In the genomic region with DNA sequence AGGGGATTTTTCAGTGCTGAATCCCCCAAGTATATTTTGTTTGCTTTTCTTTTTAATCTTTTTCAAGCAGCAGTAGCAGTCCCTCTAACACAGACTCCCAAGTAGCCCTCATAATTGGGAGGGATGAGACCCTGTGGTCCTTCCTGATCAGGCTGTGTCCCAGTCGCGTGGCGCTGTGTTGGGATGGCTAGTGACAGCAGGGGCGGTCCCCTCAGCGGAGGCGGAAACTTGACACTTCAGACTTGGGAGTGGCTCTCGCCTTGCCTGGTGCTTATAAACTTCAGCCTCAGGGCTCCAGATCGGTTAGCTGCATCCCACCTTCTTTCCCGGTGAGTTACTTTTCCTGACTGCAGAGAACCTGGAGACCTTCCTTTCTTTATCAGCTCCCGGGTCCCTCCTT, we compare ENCODE assay signal across 8 mouse cellular contexts. TPM values are rescaled to one million over a fixed set of nuclear protein-coding genes. Genes with fewer than 3 reads are reported as not detected.
DNase-seq lines count a peak whose midpoint lies in the region; ATAC-seq and TF ChIP-seq lines count a peak whose summit lies in the region.

No protein-coding gene starts in this region.

- peak overlapping the region; percentile 95 for H3K27ac ChIP-seq in brown adipose tissue, adult 24 weeks (replicated peaks; ENCODE audit: low read depth, low read length)
- H3K27ac ChIP-seq in gastrocnemius, adult 2 months, result peak overlapping the region; percentile 91
- no peak overlapping the region for H3K27ac ChIP-seq in hindbrain, embryonic 15.5 days (replicated peaks)
- H3K27ac ChIP-seq in liver, embryonic 11.5 days (ENCODE audit: low read depth, low read length), result no peak overlapping the region
- H3K27ac ChIP-seq in thymus, adult 2 months (ENCODE audit: control insufficient read depth, insufficient read depth, low read length), result no peak overlapping the region

- H3K27me3 ChIP-seq in hindbrain, embryonic 15.5 days, result peaks cover 33% of the 10 kb centered on the region
- H3K27me3 ChIP-seq in liver, embryonic 11.5 days (replicated peaks; ENCODE audit: control insufficient read depth, insufficient read depth, low read length), result no peaks in the 10 kb centered on the region
- H3K27me3 ChIP-seq in thymus, adult 2 months (ENCODE audit: control insufficient read depth, insufficient read depth, low read length), result no peaks in the 10 kb centered on the region

- TF ChIP-seq CTCF in gastrocnemius, adult 2 months (IDR thresholded peaks at IDR 0.05), result no peak
- no peak for TF ChIP-seq CTCF in thymus, adult 2 months (IDR thresholded peaks at IDR 0.05; ENCODE audit: borderline replicate concordance, control insufficient read depth, extremely low read depth, insufficient read depth, low read length, poor library complexity)

- no peak for TF ChIP-seq POLR2A in thymus, adult 2 months (IDR thresholded peaks at IDR 0.05; ENCODE audit: control insufficient read depth, extremely low read depth, insufficient read depth, low read length, poor library complexity)

- no peaks in the 10 kb centered on the region for H3K36me3 ChIP-seq in hindbrain, embryonic 15.5 days
- H3K36me3 ChIP-seq in liver, embryonic 11.5 days (ENCODE audit: control insufficient read depth, insufficient read depth, low read length), result no peaks in the 10 kb centered on the region
- H3K36me3 ChIP-seq in thymus, adult 2 months (ENCODE audit: control insufficient read depth, insufficient read depth, low read length), result no peaks in the 10 kb centered on the region

- intact Hi-C loops in gastrocnemius, adult 2 months (cut with DNase I), result loop anchor here (5.0 kb wide), 1 partner anchor 103 kb away; no protein-coding TSS in a partner anchor

- peaks cover 29% of the 10 kb centered on the region for H3K4me1 ChIP-seq in brown adipose tissue, adult 24 weeks (ENCODE audit: control insufficient read depth, insufficient read depth, insufficient read length, low read length)
- peaks cover 14% of the 10 kb centered on the region for H3K4me1 ChIP-seq in hindbrain, embryonic 15.5 days (replicated peaks)
- H3K4me1 ChIP-seq in liver, embryonic 11.5 days (replicated peaks; ENCODE audit: control insufficient read depth, insufficient read depth, low read length), result peaks cover 12% of the 10 kb centered on the region
- H3K4me1 ChIP-seq in thymus, adult 2 months (replicated peaks; ENCODE audit: control insufficient read depth, insufficient read depth, low read length), result peaks cover 17% of the 10 kb centered on the region

- peak overlapping the region; percentile 67 for H3K4me2 ChIP-seq in hindbrain, embryonic 15.5 days
- H3K4me2 ChIP-seq in liver, embryonic 11.5 days, result peak overlapping the region; percentile 87

- H3K9ac ChIP-seq in hindbrain, embryonic 15.5 days, result peak overlapping the region; percentile 30; the same call in 1 of the 2 replicates
- H3K9ac ChIP-seq in liver, embryonic 11.5 days (ENCODE audit: low read depth, low read length), result peak overlapping the region; percentile 62

- peak; percentile 31 to 42 for DNase-seq in cerebellum, postnatal 10 days
- no peak for DNase-seq in cerebellum, adult 9-10 months
- peak; percentile 88 for DNase-seq in gastrocnemius, adult 2 months
- DNase-seq in liver, embryonic 11.5 days (ENCODE audit: low spot score), result peak; percentile 76
- DNase-seq in thymus, adult 2 months, result peak; percentile 66

- 0 out of 2 replicates have a peak, but pooled peaks have one; percentile 39 for ATAC-seq in hindbrain, embryonic 15.5 days (ENCODE audit: low FRiP score, low read depth)
- ATAC-seq in liver, embryonic 11.5 days (replicated peaks; ENCODE audit: low FRiP score), result peak; percentile 84
- ATAC-seq in monocyte, adult 5-6 weeks (replicated peaks; ENCODE audit: insufficient number of reproducible peaks, low FRiP score, low TSS enrichment, poor library complexity, severe bottlenecking), result peak; percentile 36; the same call in 1 of the 2 replicates

- peak overlapping the region; percentile 77 for H3K4me3 ChIP-seq in brown adipose tissue, adult 24 weeks (ENCODE audit: insufficient read depth, low read depth, low read length)
- H3K4me3 ChIP-seq in gastrocnemius, adult 2 months, result peak overlapping the region; percentile 74
- peak overlapping the region; percentile 34 for H3K4me3 ChIP-seq in hindbrain, embryonic 15.5 days
- H3K4me3 ChIP-seq in liver, embryonic 11.5 days (ENCODE audit: low read depth, low read length), result peak overlapping the region; percentile 46
- H3K4me3 ChIP-seq in thymus, adult 2 months (ENCODE audit: control insufficient read depth, insufficient read depth, low read length), result peak overlapping the region; percentile 90

- H3K9me3 ChIP-seq in hindbrain, embryonic 15.5 days, result no peaks in the 10 kb centered on the region
- no peaks in the 10 kb centered on the region for H3K9me3 ChIP-seq in liver, embryonic 11.5 days (ENCODE audit: control insufficient read depth, low read length)

- under 1% methylated on average over 10 of the region's 10 CpGs for WGBS in hindbrain, embryonic 15.5 days
- WGBS in liver, embryonic 11.5 days, result under 1% methylated on average over 10 of the region's 10 CpGs
- under 1% methylated on average over 10 of the region's 10 CpGs for WGBS in thymus, adult 2 months

RNA-seq across cellular contexts. Expression of gene S100a13, which starts 0.5 kb away (rescaled TPM):
- polyA plus RNA-seq in brown adipose tissue, adult 24 weeks (2012; ENCODE audit: insufficient read depth, insufficient read length, missing spikeins), result 385 and 454 TPM in 2 replicates
- 10 to 100 TPM; 11.9 to 15.5 TPM for total RNA-seq in gastrocnemius, adult 2 months (2021)
- 11.8 and 13.9 TPM in 2 replicates for polyA plus RNA-seq in hindbrain, embryonic 15.5 days (2015; fragmentation: Nextera tagmentation; extraction: Ambion mirVana)
- polyA plus RNA-seq in liver, embryonic 11.5 days (2014; fragmentation: Nextera tagmentation; extraction: Ambion mirVana), result 21.4 and 22.7 TPM in 2 replicates
- total RNA-seq in monocyte, adult 5-6 weeks (2017), result 111 to 176 TPM (median 141 TPM) in 3 replicates
- 59.1 and 83.0 TPM in 2 replicates for polyA plus RNA-seq in thymus, adult 2 months (2012; rRNA removed)

RNA-seq across cellular contexts. Expression of gene S100a1, which starts 0.5 kb away (rescaled TPM):
- polyA plus RNA-seq in brown adipose tissue, adult 24 weeks (2012; ENCODE audit: insufficient read depth, insufficient read length, missing spikeins), result 1,535 and 1,745 TPM in 2 replicates
- 100 to 1,000 TPM; 151 to 202 TPM for total RNA-seq in gastrocnemius, adult 2 months (2021)
- 19.9 and 23.6 TPM in 2 replicates for polyA plus RNA-seq in hindbrain, embryonic 15.5 days (2015; fragmentation: Nextera tagmentation; extraction: Ambion mirVana)
- 16.5 and 21.9 TPM in 2 replicates for polyA plus RNA-seq in liver, embryonic 11.5 days (2014; fragmentation: Nextera tagmentation; extraction: Ambion mirVana)
- total RNA-seq in monocyte, adult 5-6 weeks (2017), result 24.0 to 71.5 TPM (median 39.2 TPM) in 3 replicates
- 54.7 and 122 TPM in 2 replicates for polyA plus RNA-seq in thymus, adult 2 months (2012; rRNA removed)

RNA-seq across cellular contexts. Expression of gene Chtop, which starts 5.4 kb away (rescaled TPM):
- polyA plus RNA-seq in brown adipose tissue, adult 24 weeks (2012; ENCODE audit: insufficient read depth, insufficient read length, missing spikeins), result 39.6 and 51.2 TPM in 2 replicates
- total RNA-seq in gastrocnemius, adult 2 months (2021), result 100 to 1,000 TPM; 104 to 111 TPM
- 173 and 176 TPM in 2 replicates for polyA plus RNA-seq in hindbrain, embryonic 15.5 days (2015; fragmentation: Nextera tagmentation; extraction: Ambion mirVana)
- polyA plus RNA-seq in liver, embryonic 11.5 days (2014; fragmentation: Nextera tagmentation; extraction: Ambion mirVana), result 78.2 and 86.3 TPM in 2 replicates
- 65.3 to 100 TPM (median 80.3 TPM) in 3 replicates for total RNA-seq in monocyte, adult 5-6 weeks (2017)
- 91.0 and 94.5 TPM in 2 replicates for polyA plus RNA-seq in thymus, adult 2 months (2012; rRNA removed)

RNA-seq across cellular contexts. Expression of gene S100a14, which starts 12.0 kb away (rescaled TPM):
- polyA plus RNA-seq in brown adipose tissue, adult 24 weeks (2012; ENCODE audit: insufficient read depth, insufficient read length, missing spikeins), result not detected in 2 replicates
- under 1 TPM in 1 of 2 experiments, not detected in 1; 0.36 TPM for total RNA-seq in gastrocnemius, adult 2 months (2021)
- 0.29 TPM in 1 of 2 replicates, not detected in the other for polyA plus RNA-seq in hindbrain, embryonic 15.5 days (2015; fragmentation: Nextera tagmentation; extraction: Ambion mirVana)
- polyA plus RNA-seq in liver, embryonic 11.5 days (2014; fragmentation: Nextera tagmentation; extraction: Ambion mirVana), result not detected in 2 replicates
- total RNA-seq in monocyte, adult 5-6 weeks (2017), result 3.0 TPM in 1 of 3 replicates, not detected in the others
- 8.7 and 11.3 TPM in 2 replicates for polyA plus RNA-seq in thymus, adult 2 months (2012; rRNA removed)

RNA-seq across cellular contexts. Expression of gene S100a16, which starts 22.4 kb away (rescaled TPM):
- 86.6 and 89.4 TPM in 2 replicates for polyA plus RNA-seq in brown adipose tissue, adult 24 weeks (2012; ENCODE audit: insufficient read depth, insufficient read length, missing spikeins)
- 10 to 100 TPM; 52.3 to 67.7 TPM for total RNA-seq in gastrocnemius, adult 2 months (2021)
- polyA plus RNA-seq in hindbrain, embryonic 15.5 days (2015; fragmentation: Nextera tagmentation; extraction: Ambion mirVana), result 41.8 and 44.3 TPM in 2 replicates
- 52.5 and 58.1 TPM in 2 replicates for polyA plus RNA-seq in liver, embryonic 11.5 days (2014; fragmentation: Nextera tagmentation; extraction: Ambion mirVana)
- not detected in 3 replicates for total RNA-seq in monocyte, adult 5-6 weeks (2017)
- 45.4 and 69.6 TPM in 2 replicates for polyA plus RNA-seq in thymus, adult 2 months (2012; rRNA removed)

Comparison
In these comparisons a context has a peak if more than half of its experiments do, and no peak if none do; other contexts are left out.
1. H3K27ac ChIP-seq: peak in brown adipose tissue, adult 24 weeks (single experiment) and gastrocnemius, adult 2 months (single experiment); none in hindbrain, embryonic 15.5 days (single experiment), liver, embryonic 11.5 days (single experiment) and thymus, adult 2 months (single experiment).
2. H3K4me3 ChIP-seq: peak in every context shown above with its lines; median percentile 90 in thymus, adult 2 months; 77 in brown adipose tissue, adult 24 weeks; 74 in gastrocnemius, adult 2 months; 46 in liver, embryonic 11.5 days; 34 in hindbrain, embryonic 15.5 days.
3. RNA of gene S100a1, which starts 0.5 kb away (polyA plus RNA-seq): 1,535 to 1,745 TPM in brown adipose tissue, adult 24 weeks; 54.7 to 122 TPM in thymus, adult 2 months, 16.5 to 21.9 TPM in liver, embryonic 11.5 days and 19.9 to 23.6 TPM in hindbrain, embryonic 15.5 days; every median in the first group is over 10 times any median in the second.
4. Peak in every context shown above with its lines, with median percentiles within 50 percentile points of each other: ATAC-seq.